ENCODE assay signal across 7 mouse cellular contexts in genomic region chr7:112720143-112720988, GRCm38 (mm10). TPM values are rescaled to one million over a fixed set of nuclear protein-coding genes. Genes with fewer than 3 reads are reported as not detected.
DNase-seq lines count a peak whose midpoint lies in the region; ATAC-seq and TF ChIP-seq lines count a peak whose summit lies in the region.

No protein-coding gene starts in this region.

- H3K36me3 ChIP-seq in intestine, postnatal 0 days (ENCODE audit: control insufficient read depth, insufficient read depth): no peaks in the 10 kb centered on the region
- H3K36me3 ChIP-seq in midbrain, embryonic 16.5 days (ENCODE audit: control insufficient read depth, insufficient read depth, low read length): no peaks in the 10 kb centered on the region

- no peak overlapping the region for H3K27ac ChIP-seq in intestine, postnatal 0 days (ENCODE audit: low read depth, low read length)
- peak overlapping the region; percentile 75 for H3K27ac ChIP-seq in midbrain, embryonic 16.5 days (ENCODE audit: low read length)

- DNase-seq in adrenal gland, adult 8-10 months: peak; percentile 71
- DNase-seq in cerebellum, postnatal 14 days: peak; percentile 45 to 50
- peak; percentile 16 to 42 for DNase-seq in frontal cortex, postnatal 14 days (ENCODE audit: low spot score in 2 of 2)
- DNase-seq in left cerebral cortex, postnatal 4 days: peak; percentile 48
- no peak for DNase-seq in thymus, postnatal 25 days

- ATAC-seq in intestine, postnatal 0 days: peak; percentile 65
- ATAC-seq in midbrain, embryonic 16.5 days: peak; percentile 74

- H3K9me3 ChIP-seq in intestine, postnatal 0 days (ENCODE audit: control insufficient read depth): no peaks in the 10 kb centered on the region
- H3K9me3 ChIP-seq in midbrain, embryonic 16.5 days (replicated peaks; ENCODE audit: control insufficient read depth, low read length, poor library complexity, severe bottlenecking): no peaks in the 10 kb centered on the region

- 7% methylated on average over 23 of the region's 23 CpGs for WGBS in intestine, postnatal 0 days
- 8% methylated on average over 23 of the region's 23 CpGs for WGBS in midbrain, embryonic 16.5 days

- H3K9ac ChIP-seq in intestine, postnatal 0 days (ENCODE audit: low read depth, low read length): 0 out of 2 replicates have a peak overlapping the region, but pooled peaks have one; percentile 11
- H3K9ac ChIP-seq in midbrain, embryonic 16.5 days (ENCODE audit: low read depth, low read length): peak overlapping the region; percentile 50

- H3K4me3 ChIP-seq in intestine, postnatal 0 days (ENCODE audit: low read depth, low read length): no peak overlapping the region
- H3K4me3 ChIP-seq in midbrain, embryonic 16.5 days (ENCODE audit: low read depth, low read length): peak overlapping the region; percentile 21

- H3K27me3 ChIP-seq in intestine, postnatal 0 days (replicated peaks; ENCODE audit: control insufficient read depth, insufficient read depth, low read length): no peaks in the 10 kb centered on the region
- no peaks in the 10 kb centered on the region for H3K27me3 ChIP-seq in midbrain, embryonic 16.5 days (ENCODE audit: control insufficient read depth, insufficient read depth, low read depth, low read length)

- H3K4me1 ChIP-seq in intestine, postnatal 0 days (replicated peaks; ENCODE audit: control insufficient read depth, insufficient read depth, low read length): peaks cover 23% of the 10 kb centered on the region
- peaks cover 16% of the 10 kb centered on the region for H3K4me1 ChIP-seq in midbrain, embryonic 16.5 days (ENCODE audit: control insufficient read depth, insufficient read depth, low read length)

- intact Hi-C loops in left cerebral cortex, postnatal 4 days (cut with DNase I): no loop called here

- H3K4me2 ChIP-seq in intestine, postnatal 0 days (replicated peaks; ENCODE audit: low read depth): peak overlapping the region; percentile 51
- H3K4me2 ChIP-seq in midbrain, embryonic 16.5 days (ENCODE audit: low read length): peak overlapping the region; percentile 51

- no peak for TF ChIP-seq CTCF in intestine, postnatal 0 days (IDR thresholded peaks at IDR 0.05; ENCODE audit: low read depth)

RNA-seq across cellular contexts. Expression of gene Tead1, which starts 41.2 kb away (rescaled TPM):
- total RNA-seq in adrenal gland, adult 8-10 months (2022): 10 to 100 TPM; 73.4 to 82.7 (median 78.7) TPM
- polyA plus RNA-seq in intestine, postnatal 0 days (2015; fragmentation: Nextera tagmentation; extraction: Ambion mirVana): 7.4 and 10.8 TPM in 2 replicates
- 10 to 100 TPM; 19.8 to 23.1 TPM for total RNA-seq in left cerebral cortex, postnatal 4 days (2021)
- 11.3 and 12.5 TPM in 2 replicates for polyA plus RNA-seq in midbrain, embryonic 16.5 days (2015; fragmentation: Nextera tagmentation; extraction: Ambion mirVana)
